ENCODE assay signal across 18 mouse cellular contexts in the genomic region with DNA sequence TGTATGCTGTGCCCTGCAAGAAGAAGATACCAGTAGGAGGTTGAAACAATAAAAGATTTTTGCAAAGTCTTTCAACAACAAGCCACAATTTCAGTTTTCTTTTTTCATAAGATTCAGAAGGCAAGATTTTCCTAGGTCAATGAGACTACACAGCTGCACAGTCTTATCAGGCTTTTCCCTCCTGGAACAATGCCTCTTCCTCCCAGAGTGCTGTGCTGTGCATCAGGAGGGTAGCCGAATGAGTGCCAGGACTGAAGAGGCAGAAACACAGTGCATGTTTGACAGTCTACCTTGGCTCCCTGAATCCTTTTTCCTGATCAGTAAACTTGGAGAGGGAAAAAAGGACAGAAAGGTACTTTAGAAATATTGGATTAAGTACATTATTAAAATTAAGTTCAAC.
A peak's percentile ranks its signal among the peaks of the same experiment; 100 is the strongest.
DNase-seq lines count a peak whose midpoint lies in the region; ATAC-seq and TF ChIP-seq lines count a peak whose summit lies in the region.
"Had no signal": no experiment of that assay in that cellular context is flagged by ENCODE, and none has a peak within 500 bp of the region (broad histone marks: within the 10 kb centered on the region; RNA-seq: fewer than 3 reads in every experiment).

No protein-coding gene starts in this region.

- TF ChIP-seq POLR2A in lung, adult 2 months (IDR thresholded peaks at IDR 0.05; ENCODE audit: borderline replicate concordance, extremely low read depth, low read depth, low read length) = no peak

- H3K36me3 ChIP-seq in heart, embryonic 10.5 days = no peaks in the 10 kb centered on the region
- H3K36me3 ChIP-seq in heart, embryonic 16.5 days (ENCODE audit: control insufficient read depth, insufficient read depth) = no peaks in the 10 kb centered on the region
- no peaks in the 10 kb centered on the region for H3K36me3 ChIP-seq in midbrain, postnatal 0 days (ENCODE audit: insufficient read depth, low read length)
- no peaks in the 10 kb centered on the region for H3K36me3 ChIP-seq in hindbrain, embryonic 10.5 days
- H3K36me3 ChIP-seq: embryonic facial prominence, embryonic 12.5 days; hindbrain, embryonic 12.5 days; limb, embryonic 15.5 days had no signal

- DNase-seq in lung, postnatal 14 days = peak; percentile 20
- DNase-seq in lung, adult 2 months = no peak
- DNase-seq in heart, embryonic 10.5 days (ENCODE audit: low spot score) = no peak
- peak; percentile 23 for DNase-seq in lung, postnatal 36 days
- DNase-seq in midbrain, postnatal 0 days (ENCODE audit: low spot score) = no peak
- DNase-seq in hindbrain, embryonic 10.5 days (ENCODE audit: low spot score) = no peak
- DNase-seq: adrenal gland, adult 8-10 months; cerebellum, adult 18-20 months; cerebellum, postnatal 25 days; gastrocnemius, postnatal 36 days; kidney, postnatal 36 days; left cerebral cortex, postnatal 4 days had no signal

- no peak overlapping the region for H3K4me3 ChIP-seq in lung, adult 2 months (replicated peaks; ENCODE audit: extremely low read depth, low read depth, low read length)
- H3K4me3 ChIP-seq in heart, embryonic 10.5 days = no peak overlapping the region
- H3K4me3 ChIP-seq in heart, embryonic 16.5 days (ENCODE audit: low read length) = no peak overlapping the region
- no peak overlapping the region for H3K4me3 ChIP-seq in midbrain, postnatal 0 days (ENCODE audit: low read depth, low read length)
- no peak overlapping the region for H3K4me3 ChIP-seq in hindbrain, embryonic 10.5 days
- H3K4me3 ChIP-seq: embryonic facial prominence, embryonic 12.5 days; hindbrain, embryonic 12.5 days; limb, embryonic 15.5 days had no signal

- ATAC-seq in heart, embryonic 16.5 days (replicated peaks; ENCODE audit: extremely low read depth, insufficient read depth, low FRiP score) = peak; percentile 82
- ATAC-seq in midbrain, postnatal 0 days (ENCODE audit: low FRiP score) = no peak
- ATAC-seq: intestine, postnatal 0 days had no signal

- TF ChIP-seq CTCF in lung, adult 2 months (IDR thresholded peaks at IDR 0.05; ENCODE audit: insufficient read depth, low read length) = no peak
- TF ChIP-seq CTCF in midbrain, postnatal 0 days (IDR thresholded peaks at IDR 0.05) = no peak

- 33% methylated on average over 1 of the region's 1 CpGs for WGBS in lung, adult 2 months
- WGBS in heart, embryonic 10.5 days = 11% methylated on average over 1 of the region's 1 CpGs
- 8% methylated on average over 1 of the region's 1 CpGs for WGBS in heart, embryonic 16.5 days
- 57% methylated on average over 1 of the region's 1 CpGs for WGBS in midbrain, postnatal 0 days
- WGBS in hindbrain, embryonic 10.5 days = 61% methylated on average over 1 of the region's 1 CpGs

- no peaks in the 10 kb centered on the region for H3K27me3 ChIP-seq in heart, embryonic 10.5 days (ENCODE audit: insufficient read depth, poor library complexity, severe bottlenecking)
- no peaks in the 10 kb centered on the region for H3K27me3 ChIP-seq in heart, embryonic 16.5 days (ENCODE audit: control insufficient read depth, insufficient read depth, low read length)
- H3K27me3 ChIP-seq in midbrain, postnatal 0 days (ENCODE audit: insufficient read depth, low read length) = no peaks in the 10 kb centered on the region
- no peaks in the 10 kb centered on the region for H3K27me3 ChIP-seq in hindbrain, embryonic 10.5 days (ENCODE audit: insufficient read depth, poor library complexity, severe bottlenecking)
- H3K27me3 ChIP-seq: embryonic facial prominence, embryonic 12.5 days; hindbrain, embryonic 12.5 days; limb, embryonic 15.5 days had no signal

- 0 out of 2 replicates have a peak overlapping the region, but pooled peaks have one; percentile 16 for H3K27ac ChIP-seq in heart, embryonic 10.5 days
- H3K27ac ChIP-seq in heart, embryonic 16.5 days (ENCODE audit: low read length) = no peak overlapping the region
- H3K27ac ChIP-seq in midbrain, postnatal 0 days (ENCODE audit: low read depth, low read length) = no peak overlapping the region
- H3K27ac ChIP-seq in hindbrain, embryonic 10.5 days = no peak overlapping the region
- H3K27ac ChIP-seq: embryonic facial prominence, embryonic 12.5 days; hindbrain, embryonic 12.5 days; limb, embryonic 15.5 days had no signal

- H3K9me3 ChIP-seq in heart, embryonic 10.5 days = no peaks in the 10 kb centered on the region
- H3K9me3 ChIP-seq in heart, embryonic 16.5 days (replicated peaks; ENCODE audit: control insufficient read depth, low read length) = no peaks in the 10 kb centered on the region
- H3K9me3 ChIP-seq in midbrain, postnatal 0 days (ENCODE audit: low read length) = no peaks in the 10 kb centered on the region
- H3K9me3 ChIP-seq in hindbrain, embryonic 10.5 days = no peaks in the 10 kb centered on the region
- H3K9me3 ChIP-seq: embryonic facial prominence, embryonic 12.5 days; hindbrain, embryonic 12.5 days; limb, embryonic 15.5 days had no signal

- H3K9ac ChIP-seq in heart, embryonic 16.5 days (ENCODE audit: low read length) = no peak overlapping the region
- H3K9ac ChIP-seq in midbrain, postnatal 0 days (replicated peaks; ENCODE audit: low read length, poor library complexity, severe bottlenecking) = no peak overlapping the region
- H3K9ac ChIP-seq: embryonic facial prominence, embryonic 12.5 days; hindbrain, embryonic 12.5 days; limb, embryonic 15.5 days had no signal

- peaks cover 8% of the 10 kb centered on the region for H3K4me1 ChIP-seq in lung, adult 2 months (ENCODE audit: control insufficient read depth, insufficient read depth, low read length)
- H3K4me1 ChIP-seq in heart, embryonic 10.5 days = peaks cover 28% of the 10 kb centered on the region
- H3K4me1 ChIP-seq in heart, embryonic 16.5 days (ENCODE audit: control insufficient read depth, insufficient read depth, low read length) = peaks cover 21% of the 10 kb centered on the region
- H3K4me1 ChIP-seq in midbrain, postnatal 0 days (ENCODE audit: insufficient read depth, low read length) = no peaks in the 10 kb centered on the region
- 0 out of 2 replicates have a peak, but pooled peaks cover 5% of the 10 kb centered on the region for H3K4me1 ChIP-seq in hindbrain, embryonic 10.5 days (replicated peaks)
- H3K4me1 ChIP-seq: embryonic facial prominence, embryonic 12.5 days had no signal

- no peak overlapping the region for H3K4me2 ChIP-seq in heart, embryonic 16.5 days (ENCODE audit: low read depth, low read length)
- no peak overlapping the region for H3K4me2 ChIP-seq in midbrain, postnatal 0 days (ENCODE audit: low read depth, low read length, poor library complexity, severe bottlenecking)
- H3K4me2 ChIP-seq: embryonic facial prominence, embryonic 12.5 days; hindbrain, embryonic 12.5 days; limb, embryonic 15.5 days; midbrain, embryonic 11.5 days had no signal

Comparison
In these comparisons a context has a peak if more than half of its experiments do, and no peak if none do; other contexts are left out.
1. DNase-seq: peak in lung, postnatal 14 days (single experiment) and lung, postnatal 36 days (single experiment); none in lung, adult 2 months (single experiment), heart, embryonic 10.5 days (single experiment), midbrain, postnatal 0 days (single experiment) and hindbrain, embryonic 10.5 days (single experiment).